19 mouse cellular contexts compared by ENCODE assay signal in the genomic region with DNA sequence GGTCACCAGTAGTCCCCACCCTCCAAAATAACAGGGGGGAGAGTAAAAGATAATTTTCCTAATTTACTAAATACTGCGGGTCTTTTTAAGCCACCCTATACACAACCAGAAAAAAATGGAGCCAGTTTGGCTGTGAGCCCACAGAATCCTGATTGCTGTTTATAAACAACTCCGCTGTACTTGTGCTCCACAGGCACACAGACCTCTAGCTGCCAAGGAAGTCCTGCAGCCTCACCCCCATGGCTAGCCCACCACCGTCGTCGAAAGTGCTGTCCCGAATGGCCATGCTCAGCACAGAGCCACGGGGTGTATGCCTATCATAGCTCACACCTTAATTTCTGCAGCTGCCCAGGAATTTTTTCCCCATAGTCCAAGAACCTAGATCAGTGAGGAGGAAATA.
"Had no signal": no experiment of that assay in that cellular context is flagged by ENCODE, and none has a peak within 500 bp of the region (broad histone marks: within the 10 kb centered on the region; RNA-seq: fewer than 3 reads in every experiment).

No protein-coding gene starts in this region.

- ATAC-seq: intestine, embryonic 15.5 days; midbrain, embryonic 13.5 days; midbrain, embryonic 16.5 days had no signal

- H3K4me1 ChIP-seq: intestine, embryonic 15.5 days; liver, embryonic 13.5 days; megakaryocyte, embryonic 14.5 days had no signal

- H3K4me2 ChIP-seq: intestine, embryonic 15.5 days; liver, embryonic 13.5 days; midbrain, embryonic 13.5 days; neural tube, embryonic 13.5 days had no signal

- DNase-seq: kidney, adult 2 months; kidney, postnatal 25 days; layer of hippocampus, adult 9-11 months; liver, embryonic 13.5 days; retina, postnatal 1 day; thymus, adult 2 months; thymus, postnatal 14 days; thymus, postnatal 4 days had no signal

- H3K27me3 ChIP-seq: intestine, embryonic 15.5 days; liver, embryonic 13.5 days; megakaryocyte, embryonic 14.5 days; midbrain, embryonic 13.5 days; neural tube, embryonic 13.5 days had no signal

- H3K36me3 ChIP-seq: intestine, embryonic 15.5 days; liver, embryonic 13.5 days; midbrain, embryonic 10.5 days; midbrain, embryonic 13.5 days; neural tube, embryonic 13.5 days had no signal

- H3K27ac ChIP-seq: intestine, embryonic 15.5 days; kidney, postnatal 0 days; layer of hippocampus, adult 2 months; left cerebral cortex, adult 2 months; liver, embryonic 13.5 days; midbrain, embryonic 10.5 days; midbrain, embryonic 13.5 days; neural tube, embryonic 13.5 days; stomach, postnatal 0 days had no signal

- H3K9ac ChIP-seq: intestine, embryonic 15.5 days; liver, embryonic 13.5 days; midbrain, embryonic 13.5 days; neural tube, embryonic 13.5 days had no signal

- H3K4me3 ChIP-seq: intestine, embryonic 15.5 days; layer of hippocampus, adult 2 months; left cerebral cortex, adult 2 months; liver, embryonic 13.5 days; megakaryocyte, embryonic 14.5 days; midbrain, embryonic 10.5 days; midbrain, embryonic 13.5 days; myocyte; neural tube, embryonic 13.5 days had no signal

- H3K9me3 ChIP-seq: intestine, embryonic 15.5 days; liver, embryonic 13.5 days; megakaryocyte, embryonic 14.5 days; midbrain, embryonic 10.5 days; midbrain, embryonic 13.5 days; neural tube, embryonic 13.5 days had no signal
